Mouse (Mus musculus): Measurements from ENCODE around the gene Gm45337. TPM values are rescaled to one million over a fixed set of nuclear protein-coding genes. Genes with fewer than 3 reads are reported as not detected.
A peak's percentile ranks its signal among the peaks of the same experiment; 100 is the strongest.
"Not testable (repeated sequence)": the region's sequence is repeated elsewhere in the genome, so short reads cannot be mapped to it uniquely, and the experiment has no call there.

Gene Gm45337
- total and polyA plus RNA-seq, 2 experiments from 2014 or later: not detected

DNA sequence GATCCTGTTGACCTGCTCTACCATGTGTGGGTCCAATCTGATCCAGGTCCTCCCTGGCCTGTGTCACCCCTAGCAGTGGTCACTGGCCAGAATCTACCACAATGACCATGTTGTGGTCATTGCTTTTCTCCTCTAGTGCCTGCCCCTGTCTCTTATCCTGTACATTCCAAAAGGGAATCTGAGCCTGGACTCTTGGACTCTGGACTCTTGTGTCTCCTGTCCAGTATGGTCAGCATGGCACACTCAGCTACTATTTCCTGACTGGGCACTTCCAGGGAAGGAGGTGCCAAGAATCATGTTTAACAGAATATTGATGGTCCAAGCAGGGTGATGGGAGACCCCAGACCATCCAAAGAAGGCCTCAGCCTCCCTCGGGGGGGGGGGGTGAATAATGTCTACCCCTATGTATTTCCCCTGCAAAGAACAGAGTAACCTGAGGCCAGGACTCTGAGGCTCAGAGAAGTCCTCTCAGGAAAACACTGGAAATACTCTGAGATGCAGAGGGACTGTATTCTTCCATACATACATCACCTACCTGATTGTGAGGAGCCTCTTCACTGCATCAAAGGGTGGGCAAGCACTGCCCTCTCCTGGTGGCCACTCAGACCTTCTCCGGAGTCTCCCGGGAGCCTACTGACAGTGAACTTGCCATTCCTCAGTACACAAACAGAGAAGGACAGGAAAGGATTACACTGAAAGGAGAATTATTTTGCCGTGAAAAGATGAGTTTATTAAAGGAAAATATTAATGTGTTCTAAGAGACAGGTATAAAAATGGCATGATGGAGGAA lies 10.0 kb downstream of the Gm45337 start:
- 41% methylated on average over 4 of the region's 4 CpGs for WGBS
- no peak for DNase-seq (ENCODE audit: low spot score)
- TF ChIP-seq EP300 (IDR thresholded peaks at IDR 0.05; ENCODE audit: low read depth) (no peak), CTCF (IDR thresholded peaks at IDR 0.05; ENCODE audit: low read depth) (peak; percentile 54)
- H3K36me3 ChIP-seq (replicated peaks; ENCODE audit: control insufficient read depth, insufficient read depth, low read length): no peaks in the 10 kb centered on the region
- H3K9me3 ChIP-seq (replicated peaks; ENCODE audit: control insufficient read depth, low read length): no peaks in the 10 kb centered on the region
- no peak overlapping the region for H3K4me2 ChIP-seq (ENCODE audit: low read depth, low read length)
- H3K27ac ChIP-seq (ENCODE audit: low read depth): no peak overlapping the region
- no peak overlapping the region for H3K9ac ChIP-seq (replicated peaks; ENCODE audit: low read depth, low read length)
- H3K27me3 ChIP-seq (ENCODE audit: control insufficient read depth, insufficient read depth, low read length): no peaks in the 10 kb centered on the region
- H3K4me1 ChIP-seq (ENCODE audit: control insufficient read depth, insufficient read depth): no peaks in the 10 kb centered on the region
- H3K4me3 ChIP-seq (ENCODE audit: low read depth, low read length): no peak overlapping the region
- ATAC-seq (ENCODE audit: insufficient read depth, low read depth): no peak

- no peaks in the 10 kb centered on the region for H3K36me3 ChIP-seq (replicated peaks; ENCODE audit: control insufficient read depth, insufficient read depth, low read length)
- ATAC-seq (ENCODE audit: insufficient read depth, low read depth) (no peak), DNase-seq (ENCODE audit: low spot score) (no peak)
- 46% methylated on average over 4 of the region's 4 CpGs for WGBS
- H3K4me1 ChIP-seq (ENCODE audit: control insufficient read depth, insufficient read depth): no peaks in the 10 kb centered on the region
- no peak overlapping the region for H3K27ac ChIP-seq (ENCODE audit: low read depth)
- no peak overlapping the region for H3K9ac ChIP-seq (replicated peaks; ENCODE audit: low read depth, low read length)
- no peak; the same call in 1 of the 2 replicates for TF ChIP-seq CTCF (IDR thresholded peaks at IDR 0.05; ENCODE audit: low read depth)
- TF ChIP-seq EP300 (IDR thresholded peaks at IDR 0.05; ENCODE audit: low read depth): no peak
- H3K4me2 ChIP-seq (ENCODE audit: low read depth, low read length): no peak overlapping the region
- H3K27me3 ChIP-seq (ENCODE audit: control insufficient read depth, insufficient read depth, low read length): no peaks in the 10 kb centered on the region
- no peak overlapping the region for H3K4me3 ChIP-seq (ENCODE audit: low read depth, low read length)
- H3K9me3 ChIP-seq (replicated peaks; ENCODE audit: control insufficient read depth, low read length): no peaks in the 10 kb centered on the region
Observed at GRCm38 (mm10) chr7:142128843-142129242, 15.6 kb downstream of the Gm45337 start.

- WGBS: 61% methylated on average over 1 of the region's 1 CpGs
- not testable (repeated sequence) for ATAC-seq (ENCODE audit: insufficient read depth, low read depth); H3K4me3 ChIP-seq (ENCODE audit: low read depth, low read length); H3K27me3 ChIP-seq (ENCODE audit: control insufficient read depth, insufficient read depth, low read length); H3K9me3 ChIP-seq (replicated peaks; ENCODE audit: control insufficient read depth, low read length); H3K4me1 ChIP-seq (ENCODE audit: control insufficient read depth, insufficient read depth); H3K4me2 ChIP-seq (ENCODE audit: low read depth, low read length); H3K36me3 ChIP-seq (replicated peaks; ENCODE audit: control insufficient read depth, insufficient read depth, low read length); DNase-seq (ENCODE audit: low spot score); H3K27ac ChIP-seq (ENCODE audit: low read depth); H3K9ac ChIP-seq (replicated peaks; ENCODE audit: low read depth, low read length)
Observed at GRCm38 (mm10) chr7:142120629-142121028, 23.8 kb downstream of the Gm45337 start, which contains the start of gene Gm45618. Gene Gm45618 (minus strand): TSS chr7:142120729.

- WGBS: 12% methylated on average over 5 of the region's 5 CpGs
- no peak overlapping the region for H3K4me2 ChIP-seq (ENCODE audit: low read depth, low read length)
- no peaks in the 10 kb centered on the region for H3K9me3 ChIP-seq (replicated peaks; ENCODE audit: control insufficient read depth, low read length)
- H3K4me1 ChIP-seq (ENCODE audit: control insufficient read depth, insufficient read depth): no peaks in the 10 kb centered on the region
- H3K9ac ChIP-seq (replicated peaks; ENCODE audit: low read depth, low read length): no peak overlapping the region
- TF ChIP-seq CTCF (IDR thresholded peaks at IDR 0.05; ENCODE audit: low read depth): peak; percentile 27; the same call in 1 of the 2 replicates
- no peak for TF ChIP-seq EP300 (IDR thresholded peaks at IDR 0.05; ENCODE audit: low read depth)
- no peak for DNase-seq (ENCODE audit: low spot score)
- no peaks in the 10 kb centered on the region for H3K36me3 ChIP-seq (replicated peaks; ENCODE audit: control insufficient read depth, insufficient read depth, low read length)
- H3K4me3 ChIP-seq (ENCODE audit: low read depth, low read length): no peak overlapping the region
- no peaks in the 10 kb centered on the region for H3K27me3 ChIP-seq (ENCODE audit: control insufficient read depth, insufficient read depth, low read length)
- H3K27ac ChIP-seq (ENCODE audit: low read depth): no peak overlapping the region
- ATAC-seq (ENCODE audit: insufficient read depth, low read depth): no peak
Observed at GRCm38 (mm10) chr7:142119632-142120031, 24.8 kb downstream of the Gm45337 start.

- WGBS: 39% methylated on average over 5 of the region's 5 CpGs
- Histone ChIP-seq H3K27ac (ENCODE audit: low read depth) (no peak overlapping the region), H3K27me3 (ENCODE audit: control insufficient read depth, insufficient read depth, low read length) (no peaks in the 10 kb centered on the region), H3K9me3 (replicated peaks; ENCODE audit: control insufficient read depth, low read length) (no peaks in the 10 kb centered on the region), H3K4me2 (ENCODE audit: low read depth, low read length) (no peak overlapping the region), H3K9ac (replicated peaks; ENCODE audit: low read depth, low read length) (no peak overlapping the region), H3K4me3 (ENCODE audit: low read depth, low read length) (no peak overlapping the region), H3K4me1 (ENCODE audit: control insufficient read depth, insufficient read depth) (no peaks in the 10 kb centered on the region), H3K36me3 (replicated peaks; ENCODE audit: control insufficient read depth, insufficient read depth, low read length) (no peaks in the 10 kb centered on the region)
- ATAC-seq (ENCODE audit: insufficient read depth, low read depth) (no peak), DNase-seq (ENCODE audit: low spot score) (no peak)
- TF ChIP-seq EP300 (IDR thresholded peaks at IDR 0.05; ENCODE audit: low read depth): no peak
- TF ChIP-seq CTCF (IDR thresholded peaks at IDR 0.05; ENCODE audit: low read depth): no peak
Observed at GRCm38 (mm10) chr7:142104747-142105146, 39.7 kb downstream of the Gm45337 start.

GRCm38 (mm10) chr7:142097776-142098175 lies 46.6 kb downstream of the Gm45337 start:
- no peaks in the 10 kb centered on the region for H3K9me3 ChIP-seq (replicated peaks; ENCODE audit: control insufficient read depth, low read length)
- WGBS: 11% methylated on average over 9 of the region's 9 CpGs
- H3K36me3 ChIP-seq (replicated peaks; ENCODE audit: control insufficient read depth, insufficient read depth, low read length): no peaks in the 10 kb centered on the region
- no peak overlapping the region for H3K27ac ChIP-seq (ENCODE audit: low read depth)
- no peak for TF ChIP-seq EP300 (IDR thresholded peaks at IDR 0.05; ENCODE audit: low read depth)
- peak; percentile 97 for TF ChIP-seq CTCF (IDR thresholded peaks at IDR 0.05; ENCODE audit: low read depth)
- ATAC-seq (ENCODE audit: insufficient read depth, low read depth): peak; percentile 58
- H3K9ac ChIP-seq (replicated peaks; ENCODE audit: low read depth, low read length): no peak overlapping the region
- no peak overlapping the region for H3K4me3 ChIP-seq (ENCODE audit: low read depth, low read length)
- peak; percentile 84 for DNase-seq (ENCODE audit: low spot score)
- H3K4me2 ChIP-seq (ENCODE audit: low read depth, low read length): no peak overlapping the region
- H3K27me3 ChIP-seq (ENCODE audit: control insufficient read depth, insufficient read depth, low read length): peaks cover 14% of the 10 kb centered on the region
- H3K4me1 ChIP-seq (ENCODE audit: control insufficient read depth, insufficient read depth): peaks cover 21% of the 10 kb centered on the region

All from heart, postnatal 0 days (tissue).